Mouse (Mus musculus): ENCODE data around the gene Ms4a15.

GRCm38 (mm10) chr19:10979184-10980168 lies 13.6 kb downstream of the Ms4a15 start:
- TF ChIP-seq POLR2A (IDR thresholded peaks at IDR 0.05; ENCODE audit: insufficient read depth, low read length) = no peak
- peak; percentile 66 for TF ChIP-seq CTCF (IDR thresholded peaks at IDR 0.05; ENCODE audit: low read depth, low read length)
- TF ChIP-seq EP300 (IDR thresholded peaks at IDR 0.05; ENCODE audit: insufficient read depth, low read depth, low read length) = no peak

All from ES-Bruce4 (cell line).